Mouse (Mus musculus): ENCODE measurements around the gene Zfp704. TPM values are rescaled to one million over a fixed set of nuclear protein-coding genes. Genes with fewer than 3 reads are reported as not detected.

Zfp704 gene
- polyA plus RNA-seq, 1 experiment from 2014 or later = 7.2 TPM

GRCm38 (mm10) chr3:9594457-9594856 is 15.4 kb downstream of the Zfp704 start:
- H3K4me1 ChIP-seq (replicated peaks) = peaks cover 24% of the 10 kb centered on the region
- 71% methylated on average over 7 of the region's 7 CpGs for WGBS
- H3K4me3 ChIP-seq = no peak overlapping the region
- no peaks in the 10 kb centered on the region for H3K27me3 ChIP-seq (replicated peaks)
- H3K9me3 ChIP-seq (replicated peaks) = no peaks in the 10 kb centered on the region
- 0 out of 2 replicates have a peak, but pooled peaks cover 3% of the 10 kb centered on the region for H3K36me3 ChIP-seq
- no peak overlapping the region for H3K9ac ChIP-seq
- no peak overlapping the region for H3K4me2 ChIP-seq
- H3K27ac ChIP-seq (ENCODE audit: poor library complexity, severe bottlenecking) = no peak overlapping the region
- ATAC-seq (ENCODE audit: insufficient number of reproducible peaks, low FRiP score) = no peak

GRCm38 (mm10) chr3:9593832-9594231 is 16.1 kb downstream of the Zfp704 start:
- Histone ChIP-seq H3K27me3 (replicated peaks) (no peaks in the 10 kb centered on the region), H3K4me3 (no peak overlapping the region), H3K4me1 (replicated peaks) (peaks cover 26% of the 10 kb centered on the region), H3K9ac (no peak overlapping the region), H3K9me3 (replicated peaks) (no peaks in the 10 kb centered on the region), H3K27ac (ENCODE audit: poor library complexity, severe bottlenecking) (no peak overlapping the region), H3K36me3 (0 out of 2 replicates have a peak, but pooled peaks cover 3% of the 10 kb centered on the region), H3K4me2 (no peak overlapping the region)
- 76% methylated on average over 2 of the region's 2 CpGs for WGBS
- peak; percentile 29; the same call in 1 of the 2 replicates for ATAC-seq (ENCODE audit: insufficient number of reproducible peaks, low FRiP score)

GRCm38 (mm10) chr3:9591416-9592110 is 18.3 kb downstream of the Zfp704 start:
- H3K9me3 ChIP-seq (replicated peaks) = peaks cover 3% of the 10 kb centered on the region; the same call in 1 of the 2 replicates
- H3K4me2 ChIP-seq = no peak overlapping the region
- no peak overlapping the region for H3K4me3 ChIP-seq
- H3K9ac ChIP-seq = no peak overlapping the region
- WGBS = 95% methylated on average over 8 of the region's 8 CpGs
- peaks cover 19% of the 10 kb centered on the region for H3K4me1 ChIP-seq (replicated peaks)
- no peak for ATAC-seq (ENCODE audit: insufficient number of reproducible peaks, low FRiP score)
- no peaks in the 10 kb centered on the region for H3K27me3 ChIP-seq (replicated peaks)
- no peak overlapping the region for H3K27ac ChIP-seq (ENCODE audit: poor library complexity, severe bottlenecking)
- H3K36me3 ChIP-seq = 0 out of 2 replicates have a peak, but pooled peaks cover 8% of the 10 kb centered on the region

GRCm38 (mm10) chr3:9588635-9589034 is 21.2 kb downstream of the Zfp704 start:
- WGBS = 84% methylated on average over 4 of the region's 4 CpGs
- 0 out of 2 replicates have a peak, but pooled peaks cover 7% of the 10 kb centered on the region for H3K36me3 ChIP-seq
- no peak for ATAC-seq (ENCODE audit: insufficient number of reproducible peaks, low FRiP score)
- H3K9me3 ChIP-seq (replicated peaks) = peaks cover 4% of the 10 kb centered on the region; the same call in 1 of the 2 replicates
- H3K27ac ChIP-seq (ENCODE audit: poor library complexity, severe bottlenecking) = no peak overlapping the region
- no peaks in the 10 kb centered on the region for H3K27me3 ChIP-seq (replicated peaks)
- H3K4me2 ChIP-seq = no peak overlapping the region
- H3K4me3 ChIP-seq = no peak overlapping the region
- no peak overlapping the region for H3K9ac ChIP-seq
- H3K4me1 ChIP-seq (replicated peaks) = peaks cover 26% of the 10 kb centered on the region

GRCm38 (mm10) chr3:9587304-9587703 is 22.6 kb downstream of the Zfp704 start:
- ATAC-seq (ENCODE audit: insufficient number of reproducible peaks, low FRiP score) = no peak
- peaks cover 34% of the 10 kb centered on the region for H3K4me1 ChIP-seq (replicated peaks)
- H3K27ac ChIP-seq (ENCODE audit: poor library complexity, severe bottlenecking) = no peak overlapping the region
- H3K4me3 ChIP-seq = no peak overlapping the region
- 95% methylated on average over 7 of the region's 7 CpGs for WGBS
- H3K36me3 ChIP-seq = 0 out of 2 replicates have a peak, but pooled peaks cover 7% of the 10 kb centered on the region
- no peaks in the 10 kb centered on the region for H3K27me3 ChIP-seq (replicated peaks)
- H3K9me3 ChIP-seq (replicated peaks) = peaks cover 4% of the 10 kb centered on the region; the same call in 1 of the 2 replicates
- H3K4me2 ChIP-seq = no peak overlapping the region
- no peak overlapping the region for H3K9ac ChIP-seq

- WGBS = 69% methylated on average over 2 of the region's 2 CpGs
- H3K9me3 ChIP-seq (replicated peaks) = peaks cover 4% of the 10 kb centered on the region; the same call in 1 of the 2 replicates
- no peak for ATAC-seq (ENCODE audit: insufficient number of reproducible peaks, low FRiP score)
- H3K36me3 ChIP-seq = 0 out of 2 replicates have a peak, but pooled peaks cover 7% of the 10 kb centered on the region
- no peak overlapping the region for H3K4me3 ChIP-seq
- peaks cover 43% of the 10 kb centered on the region for H3K4me1 ChIP-seq (replicated peaks)
- no peak overlapping the region for H3K9ac ChIP-seq
- no peak overlapping the region for H3K4me2 ChIP-seq
- H3K27ac ChIP-seq (ENCODE audit: poor library complexity, severe bottlenecking) = 0 out of 2 replicates have a peak overlapping the region, but pooled peaks have one; percentile 49
- no peaks in the 10 kb centered on the region for H3K27me3 ChIP-seq (replicated peaks)
These were observed 26.4 kb downstream of the Zfp704 start for GRCm38 (mm10) chr3:9583516-9583915.

GRCm38 (mm10) chr3:9580952-9581798 is 28.7 kb downstream of the Zfp704 start:
- Histone ChIP-seq H3K9me3 (replicated peaks) (no peaks in the 10 kb centered on the region), H3K4me2 (peak overlapping the region; percentile 44), H3K27ac (ENCODE audit: poor library complexity, severe bottlenecking) (peak overlapping the region; percentile 74), H3K9ac (peak overlapping the region; percentile 20; the same call in 1 of the 2 replicates), H3K36me3 (no peaks in the 10 kb centered on the region), H3K4me3 (no peak overlapping the region), H3K4me1 (replicated peaks) (peaks cover 54% of the 10 kb centered on the region), H3K27me3 (replicated peaks) (no peaks in the 10 kb centered on the region)
- ATAC-seq (ENCODE audit: insufficient number of reproducible peaks, low FRiP score) = peak; percentile 84
- WGBS = 68% methylated on average over 14 of the region's 14 CpGs

- Histone ChIP-seq H3K9me3 (replicated peaks) (no peaks in the 10 kb centered on the region), H3K4me2 (no peak overlapping the region), H3K27ac (ENCODE audit: poor library complexity, severe bottlenecking) (no peak overlapping the region), H3K36me3 (no peaks in the 10 kb centered on the region), H3K4me3 (no peak overlapping the region), H3K4me1 (replicated peaks) (peaks cover 57% of the 10 kb centered on the region), H3K27me3 (replicated peaks) (no peaks in the 10 kb centered on the region), H3K9ac (no peak overlapping the region)
- no peak for ATAC-seq (ENCODE audit: insufficient number of reproducible peaks, low FRiP score)
- WGBS = 90% methylated on average over 3 of the region's 3 CpGs
These were observed 29.8 kb downstream of the Zfp704 start for GRCm38 (mm10) chr3:9580102-9580501.

GRCm38 (mm10) chr3:9579028-9579643 is 30.7 kb downstream of the Zfp704 start:
- H3K9ac ChIP-seq = no peak overlapping the region
- no peak overlapping the region for H3K27ac ChIP-seq (ENCODE audit: poor library complexity, severe bottlenecking)
- H3K4me1 ChIP-seq (replicated peaks) = peaks cover 61% of the 10 kb centered on the region
- WGBS = 59% methylated on average over 4 of the region's 4 CpGs
- H3K9me3 ChIP-seq (replicated peaks) = no peaks in the 10 kb centered on the region
- ATAC-seq (ENCODE audit: insufficient number of reproducible peaks, low FRiP score) = no peak
- H3K4me2 ChIP-seq = no peak overlapping the region
- no peaks in the 10 kb centered on the region for H3K36me3 ChIP-seq
- H3K27me3 ChIP-seq (replicated peaks) = no peaks in the 10 kb centered on the region
- no peak overlapping the region for H3K4me3 ChIP-seq

- H3K4me2 ChIP-seq = no peak overlapping the region
- H3K4me3 ChIP-seq = no peak overlapping the region
- no peaks in the 10 kb centered on the region for H3K27me3 ChIP-seq (replicated peaks)
- H3K36me3 ChIP-seq = no peaks in the 10 kb centered on the region
- no peak overlapping the region for H3K9ac ChIP-seq
- H3K9me3 ChIP-seq (replicated peaks) = no peaks in the 10 kb centered on the region
- WGBS = 82% methylated on average over 4 of the region's 4 CpGs
- peaks cover 63% of the 10 kb centered on the region for H3K4me1 ChIP-seq (replicated peaks)
- no peak for ATAC-seq (ENCODE audit: insufficient number of reproducible peaks, low FRiP score)
- H3K27ac ChIP-seq (ENCODE audit: poor library complexity, severe bottlenecking) = no peak overlapping the region
These were observed 33.0 kb downstream of the Zfp704 start for GRCm38 (mm10) chr3:9576872-9577271.

- H3K4me2 ChIP-seq = no peak overlapping the region
- H3K9ac ChIP-seq = peak overlapping the region; percentile 18
- H3K9me3 ChIP-seq (replicated peaks) = no peaks in the 10 kb centered on the region
- H3K4me3 ChIP-seq = no peak overlapping the region
- ATAC-seq (ENCODE audit: insufficient number of reproducible peaks, low FRiP score) = peak; percentile 24; the same call in 1 of the 2 replicates
- no peaks in the 10 kb centered on the region for H3K27me3 ChIP-seq (replicated peaks)
- 0 out of 2 replicates have a peak overlapping the region, but pooled peaks have one; percentile 17 for H3K27ac ChIP-seq (ENCODE audit: poor library complexity, severe bottlenecking)
- no peaks in the 10 kb centered on the region for H3K36me3 ChIP-seq
- WGBS = 55% methylated on average over 8 of the region's 8 CpGs
- H3K4me1 ChIP-seq (replicated peaks) = peaks cover 50% of the 10 kb centered on the region
These were observed 35.6 kb downstream of the Zfp704 start for GRCm38 (mm10) chr3:9574305-9574704.

Measured in heart, embryonic 12.5 days (tissue).